Comparison of ENCODE assay signal across 8 mouse cellular contexts in genomic region chr5:142816811-142817523, GRCm38 (mm10). TPM values are rescaled to one million over a fixed set of nuclear protein-coding genes. Genes with fewer than 3 reads are reported as not detected.
DNase-seq lines count a peak whose midpoint lies in the region; ATAC-seq and TF ChIP-seq lines count a peak whose summit lies in the region.

No protein-coding gene starts in this region.

- H3K36me3 ChIP-seq in ES-E14 (ENCODE audit: control insufficient read depth, insufficient read depth, low read length, poor library complexity, severe bottlenecking): no peaks in the 10 kb centered on the region
- 0 out of 2 replicates have a peak, but pooled peaks cover under 1% of the 10 kb centered on the region for H3K36me3 ChIP-seq in hindbrain, embryonic 12.5 days

- no peak for TF ChIP-seq CTCF in bone marrow macrophage, adult 2 months (IDR thresholded peaks at IDR 0.05; ENCODE audit: low read depth, low read length)

- H3K4me2 ChIP-seq in hindbrain, embryonic 12.5 days (replicated peaks): peak overlapping the region; percentile 94

- peak overlapping the region; percentile 69 to 85 for H3K4me3 ChIP-seq in ES-E14 (ENCODE audit: insufficient read depth in 1 of 2, low read depth in 1 of 2, low read length in 2 of 2, poor library complexity in 1 of 2, severe bottlenecking in 1 of 2)
- peak overlapping the region; percentile 94 for H3K4me3 ChIP-seq in bone marrow macrophage, adult 2 months (ENCODE audit: insufficient read depth, low read length)
- H3K4me3 ChIP-seq in hindbrain, embryonic 12.5 days: peak overlapping the region; percentile 85

- no peak for TF ChIP-seq POLR2A in bone marrow macrophage, adult 2 months (IDR thresholded peaks at IDR 0.05; ENCODE audit: borderline replicate concordance, low read depth, low read length)

- in situ Hi-C loops in ES-E14 (cut with MboI; ENCODE audit: low sequenced_read_pairs in 2 of 2, unreplicated experiment in 2 of 2): no loop called here

- no peak for DNase-seq in ES-E14 (ENCODE audit: low read depth, low spot score)
- peak; percentile 62 for DNase-seq in forelimb bud, embryonic 11.5 days (ENCODE audit: low read depth, low spot score)
- peak; percentile 79 to 83 for DNase-seq in layer of hippocampus, postnatal 14 days (ENCODE audit: low spot score in 2 of 2)
- DNase-seq in lung, postnatal 14 days: peak; percentile 73
- peak; percentile 82 for DNase-seq in right cerebral cortex, postnatal 25 days

- H3K27ac ChIP-seq in ES-E14 (ENCODE audit: insufficient read depth, low read depth, low read length, poor library complexity, severe bottlenecking): peak overlapping the region; percentile 48; the same call in 1 of the 2 replicates
- H3K27ac ChIP-seq in bone marrow macrophage, adult 2 months (ENCODE audit: insufficient read depth, low read depth, low read length): peak overlapping the region; percentile 100
- peak overlapping the region; percentile 100 for H3K27ac ChIP-seq in hindbrain, embryonic 12.5 days

- WGBS in hindbrain, embryonic 12.5 days: under 1% methylated on average over 65 of the region's 71 CpGs

- H3K9me3 ChIP-seq in ES-E14 (ENCODE audit: control insufficient read depth, insufficient read depth, low read depth, low read length): no peaks in the 10 kb centered on the region
- no peaks in the 10 kb centered on the region for H3K9me3 ChIP-seq in hindbrain, embryonic 12.5 days (replicated peaks)

- peak overlapping the region; percentile 83 for H3K9ac ChIP-seq in ES-E14 (ENCODE audit: insufficient read depth, low read depth, low read length, poor library complexity, severe bottlenecking)
- peak overlapping the region; percentile 100 for H3K9ac ChIP-seq in hindbrain, embryonic 12.5 days

- H3K4me1 ChIP-seq in ES-E14 (ENCODE audit: control insufficient read depth in 2 of 2, insufficient read depth in 2 of 2, low read length in 2 of 2, poor library complexity in 1 of 2): peaks cover 0 to 24% of the 10 kb centered on the region in 2 experiments; a peak in 3 of 4 replicates
- peaks cover 11% of the 10 kb centered on the region for H3K4me1 ChIP-seq in bone marrow macrophage, adult 2 months (ENCODE audit: control insufficient read depth, insufficient read depth, low read length)
- peaks cover 16% of the 10 kb centered on the region for H3K4me1 ChIP-seq in hindbrain, embryonic 12.5 days

- no peak for ATAC-seq in hindbrain, embryonic 12.5 days (ENCODE audit: low FRiP score)
- no peak for ATAC-seq in granulocyte monocyte progenitor cell, adult 5-6 weeks (replicated peaks; ENCODE audit: poor library complexity, severe bottlenecking)

- no peaks in the 10 kb centered on the region for H3K27me3 ChIP-seq in hindbrain, embryonic 12.5 days

TF ChIP-seq in ES-E14, 5 proteins besides CTCF, POLR2A, EP300 and RAD21:
- TF ChIP-seq HCFC1 (IDR thresholded peaks at IDR 0.05; ENCODE audit: borderline replicate concordance, insufficient read depth, low read length) (no peak; the same call in 1 of the 2 replicates), MAFK (IDR thresholded peaks at IDR 0.05; ENCODE audit: insufficient read depth, low read depth, low read length) (no peak), ZC3H11A (IDR thresholded peaks at IDR 0.05; ENCODE audit: borderline replicate concordance, low read depth, low read length) (no peak), ZNF384 (IDR thresholded peaks at IDR 0.05; ENCODE audit: low read depth, low read length) (no peak)

RNA-seq across cellular contexts. Expression of gene Tnrc18, which starts 0.5 kb away (rescaled TPM):
- total RNA-seq in ES-E14 (2012; rRNA removed): 12.9 and 20.7 TPM in 2 replicates
- 57.3 and 64.5 TPM in 2 replicates for polyA plus RNA-seq in bone marrow macrophage, adult 2 months (2012; ENCODE audit: insufficient read depth, insufficient read length, missing spikeins)
- polyA plus RNA-seq in hindbrain, embryonic 12.5 days (2016; fragmentation: Nextera tagmentation; extraction: Ambion mirVana): 72.8 and 73.7 TPM in 2 replicates
- 100 to 1,000 TPM; 172 to 184 TPM for total RNA-seq in layer of hippocampus, postnatal 14 days (2021)
- total RNA-seq in granulocyte monocyte progenitor cell, adult 5-6 weeks (2014; fragmentation: Nextera tagmentation): 50.4 and 50.6 TPM in 2 replicates
- 9.0 and 13.8 TPM in 2 replicates for total RNA-seq in granulocyte monocyte progenitor cell, adult 5-6 weeks (2017)

Comparison
In these comparisons a context has a peak if more than half of its experiments do, and no peak if none do; other contexts are left out.
1. H3K27ac ChIP-seq: peak in every context shown above with its lines; median percentile 100 in bone marrow macrophage, adult 2 months; 100 in hindbrain, embryonic 12.5 days; 48 in ES-E14.